Mouse (Mus musculus) c-Kit-positive CD71-negative TER-119-negative erythroid progenitor cells, embryonic 14.5 days (primary cell): ENCODE results near the gene Homer3.
A peak's percentile ranks its signal among the peaks of the same experiment; 100 is the strongest.

Experiments
- DNase-seq: peaks from one replicate; pipeline ENCODE4 v3.0.0-alpha.2; 2013; ENCODE audit warnings: low read depth

Homer3 gene

GRCm38 (mm10) chr8:70282603-70283135 lies at the start of gene Homer3:
Gene Homer3, plus strand, starts transcription at chr8:70282827.
- peak; percentile 88 for DNase-seq

DNA sequence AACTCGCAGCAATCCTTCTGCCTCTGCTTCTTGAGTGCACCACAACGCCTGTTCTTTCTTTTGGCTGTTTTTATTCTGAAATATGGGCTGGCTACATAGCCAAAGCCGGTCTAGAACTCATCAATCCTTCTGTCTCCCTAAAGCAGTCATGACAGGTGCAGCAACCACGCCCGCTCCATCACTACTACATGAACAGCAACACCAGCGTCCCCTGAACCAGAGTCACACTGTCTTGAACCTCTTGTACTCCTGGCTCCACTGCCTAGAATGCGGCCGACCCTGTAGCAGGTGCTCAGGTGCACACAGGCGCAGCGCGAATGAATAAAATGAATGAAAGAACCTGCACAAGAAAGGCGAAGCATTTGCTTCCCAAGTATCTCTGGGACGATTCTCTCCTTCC lies 49.0 kb upstream of the Homer3 start:
- DNase-seq = no peak

DNA sequence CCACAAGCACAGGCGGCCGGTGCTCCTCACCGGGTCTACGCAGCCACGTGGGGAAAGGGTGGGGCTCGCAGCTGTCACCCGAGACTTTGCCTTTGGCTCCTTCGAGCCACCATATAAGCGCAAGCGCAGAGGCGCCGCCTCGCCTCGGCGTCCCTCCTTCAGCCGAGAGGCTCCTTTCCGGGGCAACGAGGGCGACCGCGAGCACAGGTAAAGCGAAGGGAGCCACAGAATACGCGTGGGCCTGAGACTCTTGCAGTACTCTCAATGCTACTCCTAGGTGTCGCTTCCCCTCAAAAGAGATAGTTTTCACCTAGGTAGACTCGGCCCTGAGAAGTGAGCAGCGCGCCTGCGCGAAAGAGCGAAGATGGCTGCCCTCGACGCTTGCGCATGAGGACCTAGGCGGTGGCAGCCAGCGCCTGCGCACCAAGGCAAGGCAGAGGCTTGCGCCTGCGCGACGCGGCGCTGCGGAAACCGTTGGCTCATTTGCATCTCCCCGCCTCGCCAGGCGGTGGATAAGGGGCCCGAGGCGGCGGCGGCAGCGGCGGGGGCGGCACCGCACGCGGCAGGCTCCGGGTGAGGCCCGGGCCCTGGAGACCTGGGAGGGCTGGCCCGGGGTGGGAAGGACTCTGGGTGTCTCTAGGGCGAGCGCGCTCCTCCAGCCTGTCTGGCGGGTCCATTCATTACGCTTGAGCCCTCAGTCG lies 48.4 kb upstream of the Homer3 start, which contains the start of the genes Sugp2 and Armc6:
TSS of gene Sugp2 (plus strand) at position 147 of the 701 bp plus-strand sequence.
TSS of gene Armc6 (minus strand) at position 387 of the 701 bp plus-strand sequence.
- peak; percentile 95 for DNase-seq

DNA sequence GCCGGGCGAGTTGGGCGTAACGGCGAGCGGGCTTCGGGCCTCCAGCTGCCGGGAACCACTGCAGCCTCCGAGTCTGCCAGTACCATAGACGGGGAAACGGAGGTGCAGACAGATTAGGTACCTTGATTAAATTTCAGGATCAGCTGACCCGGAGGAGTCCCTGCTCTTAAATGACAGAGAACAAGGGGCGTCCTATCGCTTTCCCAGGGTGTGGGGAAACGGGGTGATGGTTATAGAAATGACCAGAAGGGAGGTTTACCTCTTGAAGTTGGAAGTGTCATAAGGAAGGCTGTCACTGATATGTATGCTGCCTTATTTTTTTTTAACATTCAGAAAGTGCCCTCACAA lies 47.9 kb upstream of the Homer3 start:
- no peak for DNase-seq

DNA sequence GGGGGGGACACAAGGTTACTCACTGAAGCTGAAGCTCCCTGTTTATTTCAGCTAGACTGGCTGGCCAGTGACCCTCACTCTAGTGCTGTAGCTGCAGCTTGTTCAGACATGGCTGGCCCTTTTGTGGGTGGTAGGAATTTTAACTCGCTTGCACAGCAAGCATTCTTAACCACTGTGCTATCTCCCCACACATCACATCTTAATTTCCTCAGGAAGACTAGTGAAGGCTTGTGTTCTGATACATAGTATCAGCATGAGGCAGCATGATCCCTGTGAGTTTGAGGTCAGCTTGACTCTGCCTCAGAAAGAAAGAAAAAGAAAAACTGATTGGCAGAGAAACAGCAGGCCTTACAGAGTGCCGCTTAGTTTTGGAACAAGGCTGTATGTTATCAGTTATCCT lies 44.8 kb upstream of the Homer3 start:
- DNase-seq = peak; percentile 18

- no peak for DNase-seq
These were observed 42.0 kb upstream of the Homer3 start for GRCm38 (mm10) chr8:70240642-70241041.

- DNase-seq = no peak
These were observed 36.0 kb upstream of the Homer3 start for GRCm38 (mm10) chr8:70246622-70247021.

- DNase-seq = no peak
These were observed 34.8 kb upstream of the Homer3 start for GRCm38 (mm10) chr8:70247841-70248240.

DNA sequence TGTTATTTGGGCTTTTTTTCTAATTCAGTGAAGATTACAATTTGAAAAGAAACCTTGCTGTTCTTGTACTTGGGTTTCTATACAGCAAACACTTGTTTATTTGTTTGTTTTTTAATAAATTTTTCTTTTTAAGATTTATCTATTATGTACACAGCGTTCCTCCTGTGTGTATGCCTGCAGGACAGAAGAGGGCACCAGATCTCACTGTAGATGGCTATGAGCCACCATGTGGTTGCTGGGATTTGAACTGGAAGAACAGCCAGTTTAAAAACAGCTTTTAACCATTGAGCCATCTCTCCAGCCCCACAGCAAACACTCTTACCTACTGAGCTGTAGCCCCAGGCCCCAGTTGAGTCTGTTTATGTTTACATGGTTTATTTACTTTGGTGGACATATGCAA lies 28.0 kb upstream of the Homer3 start:
- no peak for DNase-seq

GRCm38 (mm10) chr8:70257456-70257855 lies 25.2 kb upstream of the Homer3 start:
- DNase-seq = no peak

- no peak for DNase-seq
These were observed 24.0 kb upstream of the Homer3 start for GRCm38 (mm10) chr8:70258600-70258999.

GRCm38 (mm10) chr8:70259043-70259442 lies 23.6 kb upstream of the Homer3 start:
- DNase-seq = no peak

GRCm38 (mm10) chr8:70267674-70268073 lies 15.0 kb upstream of the Homer3 start:
- DNase-seq = no peak

DNA sequence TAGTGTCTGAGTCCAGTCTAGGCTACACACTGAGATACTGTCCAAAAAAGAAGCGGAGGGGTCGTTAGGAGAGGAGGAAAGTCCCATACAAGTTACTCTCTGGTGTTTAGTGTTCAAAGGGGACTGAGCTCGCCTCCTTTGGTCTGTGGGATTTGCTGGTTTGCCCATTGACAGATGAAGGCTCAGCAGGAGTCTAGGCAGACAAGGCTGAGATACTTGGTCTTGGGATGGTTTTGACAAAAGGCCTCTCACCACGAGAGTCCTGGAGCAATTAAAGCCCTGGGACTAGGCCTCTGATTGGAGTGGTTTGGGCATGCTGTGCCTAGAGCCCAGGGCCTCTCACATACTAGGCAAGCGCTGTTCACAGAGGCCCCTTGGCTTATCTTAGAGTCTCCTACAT lies 14.3 kb upstream of the Homer3 start:
- DNase-seq = no peak

GRCm38 (mm10) chr8:70268799-70269565 lies 13.6 kb upstream of the Homer3 start:
- no peak for DNase-seq

GRCm38 (mm10) chr8:70272949-70273348 lies 9.7 kb upstream of the Homer3 start:
- peak; percentile 37 for DNase-seq

DNA sequence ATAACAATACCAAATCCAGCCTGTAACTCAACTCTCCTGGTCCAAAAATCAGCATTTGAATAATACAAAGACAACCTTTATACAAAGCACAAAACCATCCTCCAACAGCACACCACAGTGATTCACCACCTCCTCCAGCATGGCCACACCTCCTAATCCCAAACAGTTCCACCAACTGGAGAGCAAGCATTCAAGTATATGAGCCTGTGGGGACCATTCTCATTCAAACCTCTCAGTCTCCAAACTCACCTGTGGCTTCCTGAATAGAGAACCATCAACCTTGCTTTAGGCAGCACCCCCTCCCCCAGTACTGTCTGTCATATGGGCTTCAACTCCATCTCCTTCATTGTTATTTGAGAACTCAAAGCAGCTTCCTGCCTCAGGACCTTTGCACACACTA lies 8.3 kb upstream of the Homer3 start:
- no peak for DNase-seq

DNA sequence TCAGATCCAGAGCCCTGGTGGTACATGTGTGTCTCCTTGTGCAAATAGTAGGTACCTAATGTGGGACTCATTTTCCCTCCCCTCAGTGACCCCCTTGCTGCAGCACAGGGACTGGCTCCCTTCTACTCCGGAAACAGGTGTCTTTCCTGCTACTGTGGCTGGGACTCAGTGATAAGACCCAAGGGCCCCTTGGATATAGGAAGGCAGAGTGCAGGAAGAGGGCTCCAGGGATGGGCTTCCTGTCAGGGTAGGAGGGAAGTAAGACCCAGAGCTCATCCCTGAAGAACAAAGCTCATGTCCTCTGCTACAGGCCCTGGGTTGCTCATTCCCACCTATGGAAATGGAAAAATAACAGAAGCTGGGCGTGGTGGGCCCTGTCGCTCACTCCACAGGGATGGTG lies 6.2 kb upstream of the Homer3 start:
- no peak for DNase-seq

- no peak for DNase-seq
These were observed 4.5 kb upstream of the Homer3 start for GRCm38 (mm10) chr8:70278175-70278574.

GRCm38 (mm10) chr8:70279266-70279665 lies 3.4 kb upstream of the Homer3 start:
- no peak for DNase-seq

DNA sequence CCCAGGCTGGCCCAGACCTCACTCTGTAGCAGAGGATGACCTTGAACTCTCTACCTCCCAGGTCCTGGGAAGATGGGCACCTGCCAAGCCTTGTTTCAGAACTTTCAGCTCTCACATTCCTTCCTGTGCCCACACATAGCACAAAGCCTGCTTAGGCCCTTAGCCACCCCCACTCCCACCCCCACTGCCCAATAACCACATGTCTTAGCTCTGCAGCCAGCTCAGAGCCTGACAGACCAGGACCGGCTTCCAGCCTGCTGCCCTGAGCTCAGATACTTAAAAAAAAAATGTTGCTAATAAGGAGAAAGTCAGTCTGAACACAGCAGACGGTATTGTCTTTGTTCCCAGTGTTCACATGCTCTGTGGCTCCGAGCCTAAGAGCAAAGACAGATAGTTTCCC lies 1.6 kb upstream of the Homer3 start:
- no peak for DNase-seq

- no peak for DNase-seq
These were observed 780 bp downstream of the Homer3 start for GRCm38 (mm10) chr8:70283136-70284077.
